In the genomic region with DNA sequence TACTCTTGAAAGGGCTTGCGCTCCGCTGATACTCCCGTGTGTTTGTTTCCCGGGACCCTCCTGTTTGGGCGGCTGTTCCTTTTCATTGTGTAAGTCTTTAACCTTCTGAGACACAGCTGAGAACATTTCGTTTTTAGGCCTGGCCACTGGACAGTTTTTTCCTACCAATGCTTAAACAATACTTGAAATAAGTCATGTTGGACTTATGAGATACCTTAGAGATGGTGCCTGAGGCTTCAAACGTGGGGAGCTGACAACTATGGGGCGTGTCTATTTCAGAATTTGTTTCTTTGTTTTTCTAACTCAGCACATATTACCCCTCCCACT, we compare ENCODE assay signal across 11 mouse cellular contexts.
A peak's percentile ranks its signal among the peaks of the same experiment; 100 is the strongest.
DNase-seq lines count a peak whose midpoint lies in the region; ATAC-seq and TF ChIP-seq lines count a peak whose summit lies in the region.
"Had no signal": no experiment of that assay in that cellular context is flagged by ENCODE, and none has a peak within 500 bp of the region (broad histone marks: within the 10 kb centered on the region; RNA-seq: fewer than 3 reads in every experiment).

No protein-coding gene starts in this region.

- peak overlapping the region; percentile 33 for H3K4me2 ChIP-seq in kidney, embryonic 15.5 days
- peak overlapping the region; percentile 41 for H3K4me2 ChIP-seq in forebrain, embryonic 12.5 days
- H3K4me2 ChIP-seq in intestine, postnatal 0 days (replicated peaks; ENCODE audit: low read depth), result peak overlapping the region; percentile 28; the same call in 1 of the 2 replicates
- H3K4me2 ChIP-seq in midbrain, postnatal 0 days (ENCODE audit: low read depth, low read length, poor library complexity, severe bottlenecking), result peak overlapping the region; percentile 36

- H3K9me3 ChIP-seq in kidney, embryonic 15.5 days (replicated peaks), result no peaks in the 10 kb centered on the region
- H3K9me3 ChIP-seq in forebrain, embryonic 12.5 days, result no peaks in the 10 kb centered on the region
- no peaks in the 10 kb centered on the region for H3K9me3 ChIP-seq in intestine, postnatal 0 days (ENCODE audit: control insufficient read depth)
- no peaks in the 10 kb centered on the region for H3K9me3 ChIP-seq in midbrain, postnatal 0 days (ENCODE audit: low read length)

- ATAC-seq in kidney, embryonic 15.5 days (replicated peaks; ENCODE audit: low FRiP score), result no peak
- no peak for ATAC-seq in forebrain, embryonic 12.5 days (ENCODE audit: low FRiP score)
- ATAC-seq in intestine, postnatal 0 days, result no peak
- no peak for ATAC-seq in midbrain, postnatal 0 days (ENCODE audit: low FRiP score)

- WGBS in kidney, embryonic 15.5 days, result 15% methylated on average over 8 of the region's 8 CpGs
- WGBS in forebrain, embryonic 12.5 days, result 9% methylated on average over 8 of the region's 8 CpGs
- 35% methylated on average over 8 of the region's 8 CpGs for WGBS in intestine, postnatal 0 days
- 17% methylated on average over 8 of the region's 8 CpGs for WGBS in midbrain, postnatal 0 days
- WGBS in cerebellum, adult 2 months, result 75% methylated on average over 8 of the region's 8 CpGs

- H3K4me1 ChIP-seq in kidney, embryonic 15.5 days, result 0 out of 2 replicates have a peak, but pooled peaks cover 8% of the 10 kb centered on the region
- H3K4me1 ChIP-seq in forebrain, embryonic 12.5 days, result peaks cover 46% of the 10 kb centered on the region
- H3K4me1 ChIP-seq in intestine, postnatal 0 days (replicated peaks; ENCODE audit: control insufficient read depth, insufficient read depth, low read length), result no peaks in the 10 kb centered on the region
- H3K4me1 ChIP-seq in midbrain, postnatal 0 days (ENCODE audit: insufficient read depth, low read length), result no peaks in the 10 kb centered on the region
- no peaks in the 10 kb centered on the region for H3K4me1 ChIP-seq in cerebellum, adult 2 months (ENCODE audit: control insufficient read depth, insufficient read depth, low read length)

- H3K4me3 ChIP-seq in kidney, embryonic 15.5 days (replicated peaks), result peak overlapping the region; percentile 19; the same call in 1 of the 2 replicates
- H3K4me3 ChIP-seq in forebrain, embryonic 12.5 days (replicated peaks), result 0 out of 2 replicates have a peak overlapping the region, but pooled peaks have one; percentile 14
- H3K4me3 ChIP-seq in intestine, postnatal 0 days (ENCODE audit: low read depth, low read length), result no peak overlapping the region
- H3K4me3 ChIP-seq in midbrain, postnatal 0 days (ENCODE audit: low read depth, low read length), result peak overlapping the region; percentile 16; the same call in 1 of the 2 replicates
- no peak overlapping the region for H3K4me3 ChIP-seq in cerebellum, adult 2 months (replicated peaks; ENCODE audit: insufficient read depth, low read depth, low read length)

- H3K9ac ChIP-seq in kidney, embryonic 15.5 days, result no peak overlapping the region
- H3K9ac ChIP-seq in forebrain, embryonic 12.5 days, result no peak overlapping the region
- no peak overlapping the region for H3K9ac ChIP-seq in intestine, postnatal 0 days (ENCODE audit: low read depth, low read length)
- no peak overlapping the region for H3K9ac ChIP-seq in midbrain, postnatal 0 days (replicated peaks; ENCODE audit: low read length, poor library complexity, severe bottlenecking)

- no peak overlapping the region for H3K27ac ChIP-seq in kidney, embryonic 15.5 days
- peak overlapping the region; percentile 66; the same call in 1 of the 2 replicates for H3K27ac ChIP-seq in forebrain, embryonic 12.5 days
- no peak overlapping the region for H3K27ac ChIP-seq in intestine, postnatal 0 days (ENCODE audit: low read depth, low read length)
- H3K27ac ChIP-seq in midbrain, postnatal 0 days (ENCODE audit: low read depth, low read length), result 0 out of 2 replicates have a peak overlapping the region, but pooled peaks have one; percentile 47
- no peak overlapping the region for H3K27ac ChIP-seq in cerebellum, adult 2 months (ENCODE audit: insufficient read depth, low read length)

- peaks cover 71% of the 10 kb centered on the region for H3K27me3 ChIP-seq in kidney, embryonic 15.5 days
- H3K27me3 ChIP-seq in forebrain, embryonic 12.5 days, result peaks cover 58% of the 10 kb centered on the region
- no peaks in the 10 kb centered on the region for H3K27me3 ChIP-seq in intestine, postnatal 0 days (replicated peaks; ENCODE audit: control insufficient read depth, insufficient read depth, low read length)
- H3K27me3 ChIP-seq in midbrain, postnatal 0 days (ENCODE audit: insufficient read depth, low read length), result peaks cover 3% of the 10 kb centered on the region; the same call in 1 of the 2 replicates
- no peaks in the 10 kb centered on the region for H3K27me3 ChIP-seq in cerebellum, adult 2 months (ENCODE audit: control insufficient read depth, insufficient read depth, low read length)

- no peaks in the 10 kb centered on the region for H3K36me3 ChIP-seq in kidney, embryonic 15.5 days
- H3K36me3 ChIP-seq in forebrain, embryonic 12.5 days (replicated peaks), result no peaks in the 10 kb centered on the region
- no peaks in the 10 kb centered on the region for H3K36me3 ChIP-seq in intestine, postnatal 0 days (ENCODE audit: control insufficient read depth, insufficient read depth)
- H3K36me3 ChIP-seq in midbrain, postnatal 0 days (ENCODE audit: insufficient read depth, low read length), result no peaks in the 10 kb centered on the region

- TF ChIP-seq POLR2A in cerebellum, adult 2 months (IDR thresholded peaks at IDR 0.05; ENCODE audit: borderline replicate concordance, insufficient read depth, low read length), result no peak

- DNase-seq in kidney, adult 8-10 months, result no peak
- no peak for DNase-seq in midbrain, postnatal 0 days (ENCODE audit: low spot score)
- no peak for DNase-seq in urinary bladder, adult 2 months (ENCODE audit: low spot score)
- no peak for DNase-seq in cerebellum, adult 2 months
- no peak for DNase-seq in adrenal gland, adult 8-10 months
- DNase-seq: gastrocnemius, postnatal 14 days; kidney, postnatal 36 days; thymus, postnatal 25 days had no signal

- no peak for TF ChIP-seq CTCF in intestine, postnatal 0 days (IDR thresholded peaks at IDR 0.05; ENCODE audit: low read depth)
- TF ChIP-seq CTCF in midbrain, postnatal 0 days (IDR thresholded peaks at IDR 0.05), result no peak
- no peak for TF ChIP-seq CTCF in cerebellum, adult 2 months (IDR thresholded peaks at IDR 0.05; ENCODE audit: borderline replicate concordance, insufficient read depth, low read depth, low read length)

Comparison
In these comparisons a context has a peak if more than half of its experiments do, and no peak if none do; other contexts are left out.
1. H3K27ac ChIP-seq: peak in forebrain, embryonic 12.5 days (single experiment) and midbrain, postnatal 0 days (single experiment); none in kidney, embryonic 15.5 days (single experiment), intestine, postnatal 0 days (single experiment) and cerebellum, adult 2 months (single experiment).
2. H3K4me3 ChIP-seq: peak in kidney, embryonic 15.5 days (single experiment), forebrain, embryonic 12.5 days (single experiment) and midbrain, postnatal 0 days (single experiment); none in intestine, postnatal 0 days (single experiment) and cerebellum, adult 2 months (single experiment).
3. Peak in every context shown above with its lines, with median percentiles within 50 percentile points of each other: H3K4me2 ChIP-seq.